Mouse (Mus musculus): ENCODE results near the gene Rcl1.

Rcl1 gene

DNA sequence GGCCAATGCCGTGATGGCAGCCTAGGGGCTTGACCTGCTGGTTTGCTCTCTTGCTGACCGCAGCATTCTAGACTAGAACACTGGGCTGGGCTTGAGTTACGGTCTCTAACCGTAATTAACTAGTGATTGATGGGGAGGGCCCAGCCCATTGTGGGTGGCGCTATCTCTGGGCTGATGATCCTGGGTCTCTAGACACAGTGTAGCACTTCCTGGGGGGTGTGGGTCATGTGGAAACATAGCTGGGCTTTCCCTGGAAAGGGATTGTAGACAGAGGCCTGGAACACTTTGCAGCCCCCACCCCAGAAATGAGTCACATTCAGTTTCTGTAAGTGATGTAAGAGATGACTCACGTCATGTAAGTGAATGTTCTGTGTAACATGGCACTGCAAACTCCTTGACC is 48.9 kb downstream of the Rcl1 start:
- DNase-seq (ENCODE audit: low spot score in 2 of 2) = no peak

DNA sequence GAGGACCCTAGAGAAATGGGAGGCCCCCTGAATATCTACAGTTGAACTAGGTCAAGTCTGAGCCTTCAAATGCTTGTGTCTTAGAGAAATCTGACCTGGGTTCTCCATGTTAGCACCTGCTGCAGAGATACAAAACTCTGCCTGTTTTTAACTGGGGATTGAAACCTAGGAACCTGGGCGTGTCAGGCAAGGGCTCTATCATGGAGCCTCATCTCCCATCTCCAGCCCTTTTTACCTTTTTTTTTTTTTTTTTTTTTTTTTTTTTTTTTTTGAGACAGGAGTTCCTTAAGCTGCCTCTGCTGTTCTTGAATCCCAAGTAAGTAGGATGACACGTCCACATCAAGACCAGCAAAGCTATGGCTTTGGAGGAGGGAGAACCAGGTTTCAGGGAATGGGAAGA is 50.3 kb downstream of the Rcl1 start:
- no peak for DNase-seq (ENCODE audit: low spot score in 2 of 2)

DNA sequence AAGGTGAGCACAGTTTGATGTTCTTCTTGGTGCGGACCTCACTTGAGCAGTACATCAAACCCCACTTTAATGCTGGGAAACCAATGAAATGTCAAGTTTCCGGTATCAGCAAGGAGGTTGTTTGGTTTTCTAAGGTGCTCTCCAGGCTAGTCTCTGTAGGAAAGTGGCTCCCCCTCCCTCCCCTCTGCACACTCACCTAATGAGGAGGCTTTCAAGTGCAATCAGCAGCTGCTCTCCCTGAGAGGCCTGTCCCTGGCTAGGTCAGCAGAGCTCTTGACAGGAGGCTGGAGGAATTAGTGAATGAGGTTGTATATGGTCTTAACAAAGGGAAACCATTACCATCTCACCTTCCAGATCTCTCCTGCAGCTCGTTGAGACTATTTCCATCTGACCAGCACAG is 54.4 kb downstream of the Rcl1 start:
- no peak for DNase-seq (ENCODE audit: low spot score in 2 of 2)

DNA sequence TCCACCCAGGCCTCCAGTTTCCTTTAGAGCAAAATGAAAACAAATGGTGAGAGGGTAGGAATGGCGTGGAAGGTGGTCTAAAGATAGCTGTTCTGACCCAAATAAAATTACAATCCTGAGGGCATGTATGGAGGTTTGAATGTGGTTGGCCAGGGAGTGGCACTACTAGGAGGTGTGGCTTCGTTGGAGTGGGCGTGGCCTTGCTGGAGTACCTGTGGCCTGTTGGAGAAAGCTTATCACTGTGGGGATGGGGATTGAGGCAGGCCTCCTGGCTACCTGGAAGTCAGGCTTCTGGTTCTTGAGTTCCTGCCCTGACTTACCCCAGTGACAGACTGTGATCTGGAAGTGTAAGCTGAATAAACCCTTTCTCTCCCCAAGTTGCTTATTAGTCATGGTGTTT is 55.2 kb downstream of the Rcl1 start:
- DNase-seq (ENCODE audit: low spot score in 2 of 2) = no peak

DNA sequence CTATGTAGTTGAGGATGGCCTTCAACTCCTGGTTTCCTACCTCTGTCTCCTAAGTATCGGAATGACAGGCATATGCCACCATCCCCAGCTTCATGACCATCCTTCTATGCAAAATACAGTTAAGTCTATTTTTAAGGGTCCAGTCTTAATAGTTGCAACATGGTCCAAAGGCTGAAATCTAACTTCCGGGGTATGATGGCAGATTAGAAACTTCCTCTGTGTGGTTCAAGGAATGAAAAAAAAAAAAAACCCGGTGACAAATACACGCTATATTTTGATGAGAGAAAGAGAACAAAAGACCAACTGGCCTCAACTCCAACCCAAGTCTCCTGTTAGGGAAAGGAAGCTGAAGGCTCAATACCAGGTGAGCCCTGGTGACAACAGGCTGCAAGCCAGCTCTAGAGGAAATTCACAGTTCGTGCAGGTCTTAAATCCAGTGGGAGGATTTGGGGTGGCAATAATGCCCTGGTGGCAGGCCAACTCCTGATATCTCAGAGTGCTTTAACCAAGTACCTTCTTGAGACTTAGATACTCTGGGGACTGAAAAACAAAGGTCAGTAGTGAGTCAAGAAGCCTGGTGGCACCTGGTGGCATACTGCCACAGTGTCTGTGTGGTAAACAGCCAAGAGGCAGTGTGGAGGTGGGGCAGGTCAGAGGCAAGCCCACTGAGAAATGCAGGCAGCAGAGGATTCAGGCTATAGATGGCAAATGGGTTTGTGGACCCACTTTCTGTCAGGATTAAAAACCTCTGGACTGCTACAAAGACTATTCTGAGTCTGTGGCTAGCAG is 56.7 kb downstream of the Rcl1 start:
- DNase-seq (ENCODE audit: low spot score in 2 of 2) = no peak

DNA sequence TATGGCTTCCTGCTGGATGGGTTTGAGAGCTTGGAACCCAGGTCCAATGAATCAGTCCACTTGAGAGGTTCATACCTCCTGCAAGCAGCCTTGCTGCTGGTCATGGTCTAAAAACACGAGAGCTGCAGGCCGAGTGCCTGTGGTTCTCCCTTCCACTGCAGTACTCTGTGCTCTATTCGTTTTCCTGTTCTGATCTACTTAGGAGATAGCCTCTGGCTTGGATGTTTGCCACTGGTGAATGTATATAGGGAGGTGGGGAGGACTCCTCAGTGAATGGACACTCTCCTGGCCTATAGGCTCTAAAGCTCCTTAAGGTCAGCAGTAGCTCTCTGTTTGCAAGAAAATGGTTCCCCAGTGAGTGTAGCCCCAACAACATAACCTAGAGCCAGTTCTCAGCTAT is 57.3 kb downstream of the Rcl1 start:
- DNase-seq (ENCODE audit: low spot score in 2 of 2) = no peak

DNA sequence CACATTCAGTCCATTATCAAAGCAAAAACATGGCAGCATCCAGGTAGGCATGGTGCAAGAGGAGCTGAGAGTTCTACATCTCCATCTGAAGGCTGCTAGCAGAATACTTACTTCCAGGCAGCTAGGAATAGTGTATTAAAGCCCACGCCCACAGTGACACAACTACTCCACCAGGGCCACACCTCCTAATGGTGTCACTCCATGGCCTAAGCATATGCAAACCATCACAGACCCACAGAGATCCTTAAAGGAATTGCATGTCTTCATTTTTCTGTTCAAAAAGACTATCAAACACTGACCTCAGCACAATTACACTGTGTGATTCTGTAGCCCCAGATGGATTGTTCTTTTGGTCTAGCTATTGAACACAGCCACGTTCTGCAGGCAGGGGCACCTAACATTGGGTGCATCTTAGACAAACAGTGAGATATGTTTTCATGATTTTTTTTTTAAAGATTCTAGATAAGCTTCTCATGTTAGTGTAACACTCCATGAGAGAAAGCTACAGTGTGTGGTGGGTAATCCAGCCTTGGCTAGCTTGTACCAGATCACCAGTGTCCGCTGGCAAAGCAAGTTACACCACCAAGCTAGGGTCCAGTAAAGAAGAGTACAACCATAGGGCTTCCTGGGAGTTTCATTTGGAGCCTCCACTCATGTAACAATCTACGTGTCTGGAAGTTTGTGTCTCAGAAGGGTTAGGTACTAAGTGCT is 62.8 kb downstream of the Rcl1 start:
- no peak for DNase-seq (ENCODE audit: low spot score in 2 of 2)

DNA sequence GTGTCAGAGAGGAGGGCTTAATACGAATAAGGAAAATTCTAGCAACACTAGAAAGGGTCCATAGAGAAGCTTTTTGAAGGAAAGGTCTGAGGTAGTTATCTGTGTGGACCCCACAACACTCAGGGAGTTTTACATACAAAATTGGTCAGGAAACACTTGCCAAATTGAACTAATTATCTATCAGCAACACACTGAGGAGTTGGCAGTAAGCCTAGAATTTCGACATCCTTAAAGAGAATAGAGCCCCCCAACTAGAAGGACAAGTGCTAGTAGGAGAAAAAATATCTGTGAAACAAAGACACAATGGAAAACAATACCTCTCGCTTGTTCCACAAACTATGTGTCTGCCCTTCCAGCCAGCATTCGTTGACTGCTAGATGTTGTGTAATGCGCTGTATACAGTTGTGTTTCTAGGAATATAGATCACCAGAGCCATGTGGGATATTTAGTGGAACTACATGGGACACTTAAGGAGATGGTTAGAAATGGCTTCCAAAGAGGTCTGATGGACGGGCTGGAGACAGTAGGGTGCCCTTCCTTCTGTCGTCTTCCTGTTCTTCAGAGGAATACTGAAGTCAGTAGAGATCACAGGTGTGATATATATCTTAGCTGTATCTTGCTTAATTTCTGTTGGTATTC is 63.5 kb downstream of the Rcl1 start:
- DNase-seq (ENCODE audit: low spot score in 2 of 2) = no peak

DNA sequence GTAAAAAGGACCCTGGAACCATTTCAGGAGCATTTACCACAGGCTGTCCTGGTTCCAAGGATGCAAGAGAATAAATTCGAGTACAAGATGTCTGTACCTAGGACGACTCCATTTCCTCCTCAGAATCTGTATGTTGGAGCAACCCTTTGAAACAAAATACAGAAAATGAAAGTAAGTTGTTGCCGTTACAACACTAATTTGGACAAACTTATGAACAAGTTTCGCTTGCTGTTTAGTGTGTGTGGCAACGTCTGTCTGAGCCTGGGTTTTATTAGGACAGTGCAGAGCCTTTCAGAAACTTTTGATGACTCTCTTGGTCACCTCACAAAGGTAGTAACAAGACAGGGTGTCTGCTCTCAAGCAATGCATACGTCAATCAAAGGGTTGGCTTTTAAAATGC is 66.8 kb downstream of the Rcl1 start:
- no peak for DNase-seq (ENCODE audit: low spot score in 2 of 2)

DNA sequence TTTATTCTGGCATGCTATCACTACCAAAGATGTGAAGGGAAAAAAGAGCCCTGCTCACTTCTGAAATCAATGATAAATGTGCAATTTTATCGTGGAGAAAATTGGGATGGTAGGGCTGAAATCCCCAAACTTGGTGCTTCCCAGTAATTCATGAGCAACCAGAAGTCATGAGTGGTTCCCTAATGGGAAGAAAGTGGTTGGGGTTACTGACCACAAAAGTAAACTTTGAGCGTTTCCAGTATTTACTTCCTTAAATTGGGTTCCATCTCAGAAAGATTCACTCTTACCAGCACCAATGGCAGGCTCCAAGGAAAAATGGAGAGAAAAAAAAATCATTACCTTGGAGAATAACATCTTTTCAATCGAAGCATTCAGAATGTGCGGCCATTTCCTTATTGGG is 79.2 kb downstream of the Rcl1 start:
- no peak for DNase-seq (ENCODE audit: low spot score in 2 of 2)

DNA sequence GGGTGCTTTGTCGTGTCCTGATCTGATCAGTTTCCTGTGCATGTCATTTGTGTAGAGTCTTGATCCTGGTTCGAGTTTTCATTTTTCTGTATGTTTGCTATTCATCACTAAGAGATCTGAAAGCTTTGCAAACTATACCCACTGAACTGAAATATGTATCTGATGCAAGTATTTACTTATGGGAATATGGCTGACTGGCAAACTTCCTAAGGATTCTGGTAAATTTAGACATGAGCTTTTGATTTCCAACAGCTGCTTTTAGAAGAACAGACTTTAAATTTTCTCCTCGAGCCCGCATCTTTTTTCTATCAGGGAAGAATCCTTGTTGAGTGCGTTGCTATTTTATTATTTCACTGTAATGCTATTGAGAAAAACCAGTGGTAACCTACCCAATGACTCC is 81.0 kb downstream of the Rcl1 start:
- DNase-seq (ENCODE audit: low spot score in 2 of 2) = no peak

DNA sequence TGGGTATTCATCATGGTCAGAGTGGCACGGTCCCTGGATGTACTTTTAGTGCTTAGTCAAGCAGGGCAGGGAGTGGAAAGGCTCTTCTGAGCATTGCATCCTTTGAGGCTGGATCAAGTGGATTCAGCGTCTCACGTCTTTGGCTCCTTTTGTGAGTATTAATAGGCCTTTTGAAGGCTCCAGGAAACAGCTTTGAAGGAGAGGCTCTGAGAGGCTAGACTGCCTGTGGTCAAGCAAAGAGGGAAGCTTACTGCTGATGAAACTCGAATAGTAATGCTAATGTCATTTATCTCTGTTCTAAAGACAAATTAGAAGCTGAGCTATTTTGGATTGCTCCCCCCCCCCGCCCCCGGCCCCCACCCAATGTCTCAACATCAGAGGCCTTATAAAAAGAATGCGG is 83.9 kb downstream of the Rcl1 start:
- no peak for DNase-seq (ENCODE audit: low spot score in 2 of 2)

DNA sequence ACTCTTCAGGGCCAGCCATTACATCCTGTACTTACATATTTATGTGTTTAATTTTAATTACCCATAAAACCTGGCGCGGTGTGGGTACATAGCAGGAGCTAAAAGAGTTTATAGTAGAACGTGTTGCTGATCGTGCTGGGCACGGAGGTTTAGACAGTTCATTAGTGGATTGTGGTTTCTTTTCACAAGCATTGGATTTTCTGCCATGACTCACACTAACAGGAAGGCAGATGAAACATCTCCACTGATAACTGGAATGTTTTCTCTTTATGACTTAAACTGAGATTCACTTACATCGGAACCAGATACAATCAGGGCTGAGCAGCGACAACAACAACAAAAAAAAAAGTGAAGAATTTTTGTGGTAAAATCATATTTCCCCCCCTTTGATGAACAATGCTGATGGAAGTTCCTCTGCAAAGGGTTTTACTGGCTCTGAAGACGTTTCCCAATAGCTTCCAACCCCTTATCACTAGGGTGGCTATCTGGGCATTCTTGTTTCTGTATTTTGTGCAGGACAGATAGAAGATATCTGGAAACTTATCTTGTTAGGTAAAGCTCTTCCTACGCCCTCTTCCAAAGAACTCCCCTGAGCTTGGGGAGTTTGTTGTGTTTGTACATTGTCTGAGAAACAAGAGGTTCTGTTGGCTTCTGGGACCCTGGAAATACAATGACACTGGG is 84.5 kb downstream of the Rcl1 start:
- no peak for DNase-seq (ENCODE audit: low spot score in 2 of 2)

DNA sequence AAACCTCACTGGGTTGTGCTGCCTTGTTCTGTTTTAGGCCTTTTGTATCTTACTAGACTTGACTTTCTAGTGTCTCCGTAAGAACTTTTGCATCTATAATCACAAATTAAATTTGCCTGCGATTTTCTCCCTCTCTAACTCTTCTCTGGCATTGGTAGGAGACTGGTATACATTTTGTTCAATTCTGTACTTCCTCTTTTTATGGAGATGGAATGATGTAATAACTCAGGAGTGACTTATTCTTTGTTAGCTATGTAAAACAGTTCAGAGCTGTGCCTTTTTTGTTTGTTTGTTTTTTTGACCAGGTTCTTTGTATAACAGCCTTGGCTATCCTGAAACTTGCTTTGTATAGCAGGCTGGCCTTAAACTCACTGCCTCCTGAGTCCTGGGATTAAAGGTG is 87.7 kb downstream of the Rcl1 start:
- no peak for DNase-seq (ENCODE audit: low spot score in 2 of 2)

All from frontal cortex, postnatal 36 days (tissue).